Mouse (Mus musculus) ES-E14 (cell line): ENCODE results near the gene Gpr183. TPM values are rescaled to one million over a fixed set of nuclear protein-coding genes. Genes with fewer than 3 reads are reported as not detected.

Experiments used
- DNase-seq: peaks from one replicate; pipeline ENCODE4 v3.0.0-alpha.2; 2013; ENCODE audit warnings: low read depth, low spot score
- H3K27ac ChIP-seq: 2 replicates; pipeline ENCODE4 v1.5.1; 2012; ENCODE audit warnings: low read depth, mild to moderate bottlenecking, low read length, moderate library complexity, mixed read lengths; ENCODE audit not compliant: poor library complexity, insufficient read depth, severe bottlenecking
- H3K36me3 ChIP-seq: 2 replicates; pipeline ENCODE4 v1.6.1; 2012; ENCODE audit warnings: mild to moderate bottlenecking, low read length, moderate library complexity, mixed read lengths; ENCODE audit not compliant: control insufficient read depth, poor library complexity, insufficient read depth, severe bottlenecking
- H3K4me1 ChIP-seq, 2 experiments: fragments of 150-350 bp in 1 of 2; sonication (generic) in 1 of 2; 2 replicates each; pipeline ENCODE4 v1.6.1; 2012; ENCODE audit warnings: low read length in 2 of 2, mild to moderate bottlenecking in 1 of 2, mixed read lengths in 1 of 2; ENCODE audit not compliant: control insufficient read depth in 2 of 2, insufficient read depth in 2 of 2, poor library complexity in 1 of 2
- H3K4me3 ChIP-seq, 2 experiments: fragments of 150-350 bp in 1 of 2; sonication (generic) in 1 of 2; 2 replicates each; pipeline ENCODE4 v1.5.1; 2012; ENCODE audit warnings: low read length in 2 of 2, low read depth in 1 of 2, mild to moderate bottlenecking in 1 of 2, mixed read lengths in 1 of 2; ENCODE audit not compliant: insufficient read depth in 1 of 2, poor library complexity in 1 of 2, severe bottlenecking in 1 of 2
- H3K9ac ChIP-seq: 2 replicates; pipeline ENCODE4 v1.6.1; 2012; ENCODE audit warnings: low read depth, mild to moderate bottlenecking, low read length, mixed read lengths; ENCODE audit not compliant: poor library complexity, insufficient read depth, severe bottlenecking
- H3K9me3 ChIP-seq: fragments of 150-350 bp; sonication (generic); 2 replicates; pipeline ENCODE4 v1.6.1; 2012; ENCODE audit warnings: low read depth, mild to moderate bottlenecking, low read length; ENCODE audit not compliant: control insufficient read depth, insufficient read depth
- CHD2 ChIP-seq: IDR thresholded peaks from 2 replicates; pipeline ENCODE4 v1.6.1; 2014; ENCODE audit warnings: mild to moderate bottlenecking, low read depth, low read length, inconsistent platforms
- HCFC1 ChIP-seq: IDR thresholded peaks from 2 replicates; pipeline ENCODE4 v1.6.1; 2012; ENCODE audit warnings: low read length, inconsistent platforms, borderline replicate concordance; ENCODE audit not compliant: insufficient read depth
- MAFK ChIP-seq: IDR thresholded peaks from 2 replicates; pipeline ENCODE4 v1.6.1; 2014; ENCODE audit warnings: mild to moderate bottlenecking, low read depth, low read length, inconsistent platforms; ENCODE audit not compliant: insufficient read depth
- ZC3H11A ChIP-seq: IDR thresholded peaks from 2 replicates; pipeline ENCODE4 v1.6.1; 2012; ENCODE audit warnings: low read depth, mild to moderate bottlenecking, inconsistent platforms, low read length, borderline replicate concordance
- ZNF384 ChIP-seq: IDR thresholded peaks from 2 replicates; pipeline ENCODE4 v1.6.1; 2012; ENCODE audit warnings: low read depth, low read length, inconsistent platforms
- in situ Hi-C, 2 experiments: fragments of 600-800 bp; cut with MboI; formaldehyde crosslinking; loops; one replicate each; pipeline ENCODE4 v1.15.1; 2025; ENCODE audit warnings: low sequenced_read_pairs in 2 of 2, inconsistent platforms in 1 of 2; ENCODE audit not compliant: unreplicated experiment in 2 of 2
- total RNA-seq: library from RNA; depleted of rRNA; stranded (reverse); fragments of 300-350 nt; gene quantifications from 2 replicates; pipeline ENCODE4 v1.2.3, GENCODE M21; 2012

The Gpr183 gene
- total RNA-seq, 1 experiment = 0.45 TPM

- Histone ChIP-seq H3K9ac (no peak overlapping the region), H3K36me3 (peaks cover 4% of the 10 kb centered on the region; the same call in 1 of the 2 replicates), H3K27ac (no peak overlapping the region), H3K4me1 (no peaks in the 10 kb centered on the region), H3K9me3 (no peaks in the 10 kb centered on the region), H3K4me3 (no peak overlapping the region)
- in situ Hi-C loops = no loop called here
- no peak for DNase-seq
- TF ChIP-seq ZNF384 (no peak), ZC3H11A (no peak), HCFC1 (no peak), MAFK (no peak), CHD2 (no peak)
These were observed 26.9 kb upstream of the Gpr183 start for GRCm38 (mm10) chr14:121991921-121992320.

DNA sequence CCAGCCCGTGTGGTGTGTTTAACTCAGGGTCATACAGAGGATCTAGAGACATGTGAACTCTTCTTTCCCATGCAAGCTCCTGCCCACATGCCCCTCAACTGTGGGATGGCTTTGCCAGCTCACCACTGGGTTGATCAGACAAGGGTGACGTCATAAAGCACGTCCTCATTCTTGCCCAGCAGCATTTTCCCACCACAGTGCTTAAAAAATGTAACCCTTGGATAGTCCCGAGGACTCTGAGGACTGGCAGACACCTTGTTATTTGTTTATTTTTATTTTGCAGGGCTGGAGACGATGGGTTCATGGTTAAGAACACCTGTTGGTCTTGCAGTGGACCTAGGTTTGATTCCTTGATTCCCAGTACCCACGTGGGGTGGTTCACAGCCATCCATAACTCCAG, 25.9 kb upstream of the Gpr183 start:
- Histone ChIP-seq H3K4me1 (no peaks in the 10 kb centered on the region), H3K9ac (no peak overlapping the region), H3K4me3 (no peak overlapping the region), H3K9me3 (no peaks in the 10 kb centered on the region), H3K27ac (no peak overlapping the region), H3K36me3 (peaks cover 4% of the 10 kb centered on the region; the same call in 1 of the 2 replicates)
- DNase-seq = no peak
- in situ Hi-C loops = no loop called here
- no peak for TF ChIP-seq ZNF384
- TF ChIP-seq HCFC1 = no peak
- TF ChIP-seq MAFK = no peak
- no peak for TF ChIP-seq ZC3H11A

GRCm38 (mm10) chr14:121989869-121990268, 24.9 kb upstream of the Gpr183 start:
- no peak for DNase-seq
- no peak overlapping the region for H3K9ac ChIP-seq
- H3K36me3 ChIP-seq = peaks cover 2% of the 10 kb centered on the region; the same call in 1 of the 2 replicates
- in situ Hi-C loops = no loop called here
- no peak overlapping the region for H3K27ac ChIP-seq
- H3K4me3 ChIP-seq = no peak overlapping the region
- TF ChIP-seq HCFC1 (no peak), MAFK (no peak), CHD2 (no peak), ZNF384 (no peak), ZC3H11A (no peak)
- no peaks in the 10 kb centered on the region for H3K9me3 ChIP-seq
- H3K4me1 ChIP-seq = no peaks in the 10 kb centered on the region

GRCm38 (mm10) chr14:121989331-121989730, 24.3 kb upstream of the Gpr183 start:
- TF ChIP-seq HCFC1 (no peak), CHD2 (no peak), ZNF384 (no peak), ZC3H11A (no peak), MAFK (no peak)
- DNase-seq = no peak

DNA sequence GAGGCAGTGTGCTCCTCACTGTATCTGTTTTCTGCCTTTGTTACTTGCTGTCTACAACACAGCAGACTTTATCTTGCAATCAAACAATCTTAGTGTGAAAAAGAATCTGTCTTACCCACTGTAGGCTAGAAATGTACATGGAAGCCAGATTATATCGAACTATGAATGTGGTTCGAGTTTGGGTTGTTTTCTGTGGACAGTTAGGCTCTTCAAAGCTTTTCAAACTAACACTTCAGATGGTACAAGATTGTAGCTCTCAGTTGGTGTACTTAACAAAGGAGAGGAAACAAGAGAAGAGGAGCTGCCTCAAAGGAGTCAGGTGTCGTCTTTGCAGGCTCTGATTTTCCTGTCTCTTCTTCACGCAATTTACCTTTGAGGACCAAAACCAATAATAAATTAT, 22.7 kb upstream of the Gpr183 start:
- no peaks in the 10 kb centered on the region for H3K36me3 ChIP-seq
- TF ChIP-seq HCFC1 (no peak), MAFK (no peak), CHD2 (no peak), ZC3H11A (no peak), ZNF384 (no peak)

More at GRCm38 (mm10) chr14:121989331-121989730, 24.3 kb upstream of the Gpr183 start:
- Histone ChIP-seq H3K9me3 (no peaks in the 10 kb centered on the region), H3K27ac (no peak overlapping the region), H3K9ac (no peak overlapping the region), H3K4me3 (no peak overlapping the region), H3K4me1 (no peaks in the 10 kb centered on the region), H3K36me3 (peaks cover 2% of the 10 kb centered on the region; the same call in 1 of the 2 replicates)
- in situ Hi-C loops = no loop called here

More for the DNA sequence above, 22.7 kb upstream of the Gpr183 start:
- H3K4me3 ChIP-seq = no peak overlapping the region
- no peaks in the 10 kb centered on the region for H3K9me3 ChIP-seq
- no peak overlapping the region for H3K27ac ChIP-seq
- no peaks in the 10 kb centered on the region for H3K4me1 ChIP-seq
- DNase-seq = no peak
- in situ Hi-C loops = no loop called here
- no peak overlapping the region for H3K9ac ChIP-seq
